Mouse (Mus musculus) forebrain, embryonic 15.5 days (tissue): ENCODE measurements around the gene Slc17a7. TPM values are rescaled to one million over a fixed set of nuclear protein-coding genes. Genes with fewer than 3 reads are reported as not detected.

Experiments used
- ATAC-seq: fragments of 200-750 bp; cut with Nextera tagmentation; replicated peaks from 2 replicates; pipeline ENCODE4 v1.8.0; 2017; ENCODE audit warnings: mild to moderate bottlenecking, moderate TSS enrichment, moderate library complexity
- H3K27ac ChIP-seq: fragments of 300-500 bp; sonication (generic); replicated peaks from 2 replicates; pipeline ENCODE4 v1.5.1; 2015; ENCODE audit warnings: mild to moderate bottlenecking, inconsistent platforms
- H3K27me3 ChIP-seq: fragments of 300-500 bp; sonication (generic); 2 replicates; pipeline ENCODE4 v1.6.1; 2015; ENCODE audit warnings: inconsistent platforms
- H3K36me3 ChIP-seq: fragments of 300-500 bp; sonication (generic); 2 replicates; pipeline ENCODE4 v1.6.1; 2015; ENCODE audit warnings: mild to moderate bottlenecking, inconsistent platforms
- H3K4me1 ChIP-seq: fragments of 300-500 bp; sonication (generic); 2 replicates; pipeline ENCODE4 v1.6.1; 2015; ENCODE audit warnings: inconsistent platforms
- H3K4me2 ChIP-seq: fragments of 300-500 bp; sonication (generic); replicated peaks from 2 replicates; pipeline ENCODE4 v1.6.1; 2015; ENCODE audit warnings: mild to moderate bottlenecking, inconsistent platforms
- H3K4me3 ChIP-seq: fragments of 300-500 bp; sonication (generic); 2 replicates; pipeline ENCODE4 v1.5.1; 2015; ENCODE audit warnings: mild to moderate bottlenecking, inconsistent platforms
- H3K9ac ChIP-seq: fragments of 300-500 bp; sonication (generic); replicated peaks from 2 replicates; pipeline ENCODE4 v1.6.1; 2015; ENCODE audit warnings: mild to moderate bottlenecking, inconsistent platforms
- H3K9me3 ChIP-seq: fragments of 300-500 bp; sonication (generic); 2 replicates; pipeline ENCODE4 v1.6.1; 2016; ENCODE audit warnings: inconsistent platforms
- WGBS: fragments of 180-500 bp; shearing (Covaris S2); methylation state at CpG from one replicate; pipeline ENCODE4 v1.1.7; 2015; ENCODE audit warnings: mixed read lengths; 5-methylcytosine and 5-hydroxymethylcytosine counted together
- polyA plus RNA-seq: library from polyadenylated mRNA; unstranded; fragments of >200 nt; fragmentation: Nextera tagmentation; extraction: Ambion mirVana; gene quantifications from 2 replicates; pipeline ENCODE4 v1.2.1, GENCODE M21; 2015

The Slc17a7 gene
- polyA plus RNA-seq, 1 experiment from 2014 or later: 20.1 TPM

- ATAC-seq: no peak
- Histone ChIP-seq H3K4me3 (no peak overlapping the region), H3K9me3 (no peaks in the 10 kb centered on the region), H3K27me3 (peaks cover 27% of the 10 kb centered on the region), H3K36me3 (0 out of 2 replicates have a peak, but pooled peaks cover 2% of the 10 kb centered on the region), H3K4me1 (peaks cover 24% of the 10 kb centered on the region), H3K4me2 (no peak overlapping the region), H3K27ac (no peak overlapping the region), H3K9ac (no peak overlapping the region)
- WGBS: 95% methylated on average over 3 of the region's 3 CpGs
Observed at GRCm38 (mm10) chr7:45160866-45161265, 2.9 kb upstream of the Slc17a7 start.

- peak overlapping the region; percentile 26 for H3K27ac ChIP-seq
- no peak overlapping the region; the same call in 1 of the 2 replicates for H3K9ac ChIP-seq
Observed at GRCm38 (mm10) chr7:45161612-45162473, 1.9 kb upstream of the Slc17a7 start.

DNA sequence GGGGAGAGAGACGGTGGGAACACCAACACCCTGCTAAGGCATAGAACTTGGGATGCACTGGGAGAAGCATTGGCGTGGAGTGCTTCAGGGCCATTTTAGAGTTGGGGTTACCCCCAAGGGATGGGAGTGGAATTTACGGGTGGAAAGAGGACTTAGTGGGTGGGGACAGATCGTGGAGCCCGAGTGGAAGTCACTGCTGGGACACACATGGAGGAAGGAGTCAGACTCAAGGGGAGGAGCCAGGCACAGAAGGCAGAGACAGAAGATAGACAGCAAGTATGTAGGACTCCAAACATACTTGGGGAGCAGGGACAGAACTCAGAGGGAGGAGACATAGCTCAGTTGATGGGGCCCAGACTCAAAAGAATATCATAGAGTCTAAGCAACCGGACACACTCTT, 1.2 kb upstream of the Slc17a7 start:
- ATAC-seq: no peak

More at GRCm38 (mm10) chr7:45161612-45162473, 1.9 kb upstream of the Slc17a7 start:
- Histone ChIP-seq H3K4me1 (peaks cover 29% of the 10 kb centered on the region), H3K27me3 (peaks cover 37% of the 10 kb centered on the region), H3K36me3 (0 out of 2 replicates have a peak, but pooled peaks cover 2% of the 10 kb centered on the region), H3K4me2 (peak overlapping the region; percentile 44), H3K9me3 (no peaks in the 10 kb centered on the region), H3K4me3 (peak overlapping the region; percentile 32)
- peak; percentile 89 for ATAC-seq
- 4% methylated on average over 35 of the region's 35 CpGs for WGBS

GRCm38 (mm10) chr7:45162996-45163615, 643 bp upstream of the Slc17a7 start:
- Histone ChIP-seq H3K4me2 (no peak overlapping the region), H3K4me3 (peak overlapping the region; percentile 49; the same call in 1 of the 2 replicates), H3K4me1 (peaks cover 40% of the 10 kb centered on the region), H3K9me3 (no peaks in the 10 kb centered on the region), H3K36me3 (0 out of 2 replicates have a peak, but pooled peaks cover 2% of the 10 kb centered on the region), H3K27ac (no peak overlapping the region), H3K9ac (no peak overlapping the region), H3K27me3 (peaks cover 45% of the 10 kb centered on the region)
- 70% methylated on average over 9 of the region's 9 CpGs for WGBS
- ATAC-seq: no peak

More for the DNA sequence above, 1.2 kb upstream of the Slc17a7 start:
- H3K27ac ChIP-seq: peak overlapping the region; percentile 26
- no peaks in the 10 kb centered on the region for H3K9me3 ChIP-seq
- H3K27me3 ChIP-seq: peaks cover 40% of the 10 kb centered on the region
- peak overlapping the region; percentile 32 for H3K4me3 ChIP-seq
- peaks cover 34% of the 10 kb centered on the region for H3K4me1 ChIP-seq
- 23% methylated on average over 6 of the region's 6 CpGs for WGBS
- no peak overlapping the region; the same call in 1 of the 2 replicates for H3K9ac ChIP-seq
- H3K36me3 ChIP-seq: 0 out of 2 replicates have a peak, but pooled peaks cover 2% of the 10 kb centered on the region
- H3K4me2 ChIP-seq: peak overlapping the region; percentile 44

DNA sequence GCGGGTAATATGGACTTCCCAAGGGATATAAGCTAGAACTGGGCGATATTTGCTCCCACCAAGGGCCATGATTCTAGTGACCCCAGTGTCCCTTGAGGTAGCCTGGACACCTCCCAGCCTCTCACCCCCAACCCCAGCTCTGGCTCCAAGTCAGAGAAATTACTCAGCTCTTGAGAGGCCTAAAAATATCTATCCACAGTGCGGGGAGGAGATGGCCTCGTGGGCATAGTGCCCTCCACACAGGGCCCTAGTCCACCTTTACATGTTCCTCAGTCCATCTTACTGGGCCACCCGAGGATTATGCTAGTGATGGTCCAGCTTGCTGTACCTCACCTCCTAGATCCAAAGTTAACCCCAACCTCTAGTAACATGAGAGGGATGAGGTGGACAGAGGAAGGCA, 1.1 kb downstream of the Slc17a7 start:
- Histone ChIP-seq H3K27ac (0 out of 2 replicates have a peak overlapping the region, but pooled peaks have one; percentile 27), H3K36me3 (no peaks in the 10 kb centered on the region), H3K4me2 (peak overlapping the region; percentile 55), H3K4me1 (peaks cover 48% of the 10 kb centered on the region), H3K9me3 (no peaks in the 10 kb centered on the region), H3K4me3 (peak overlapping the region; percentile 49), H3K27me3 (peaks cover 60% of the 10 kb centered on the region), H3K9ac (peak overlapping the region; percentile 52; the same call in 1 of the 2 replicates)
- no peak for ATAC-seq
- 59% methylated on average over 5 of the region's 5 CpGs for WGBS

DNA sequence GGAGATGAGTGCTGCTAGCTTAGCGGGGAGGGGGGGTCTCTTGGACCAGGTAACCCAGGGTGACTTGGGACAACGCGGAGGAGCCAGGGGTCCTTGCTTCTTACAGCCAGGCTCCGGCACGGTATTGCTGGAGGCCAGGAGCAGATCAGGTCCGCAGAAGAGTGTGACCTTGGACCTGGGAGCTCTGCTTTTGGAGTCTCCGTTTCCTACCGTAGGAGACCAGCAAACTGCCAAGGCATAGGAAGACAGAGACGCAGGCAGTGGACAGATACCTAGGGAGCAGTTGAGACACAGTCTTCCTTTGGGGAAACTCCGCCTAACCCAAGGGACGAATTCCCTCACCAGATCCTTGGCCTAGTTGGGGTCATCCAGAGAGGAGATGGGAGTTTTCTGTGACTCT, 2.0 kb downstream of the Slc17a7 start:
- WGBS: 39% methylated on average over 11 of the region's 11 CpGs
- H3K27ac ChIP-seq: 0 out of 2 replicates have a peak overlapping the region, but pooled peaks have one; percentile 9
- no peaks in the 10 kb centered on the region for H3K36me3 ChIP-seq
- peak overlapping the region; percentile 49 for H3K4me3 ChIP-seq
- H3K4me2 ChIP-seq: peak overlapping the region; percentile 55
- no peak overlapping the region for H3K9ac ChIP-seq
- no peaks in the 10 kb centered on the region for H3K9me3 ChIP-seq
- peaks cover 48% of the 10 kb centered on the region for H3K4me1 ChIP-seq
- H3K27me3 ChIP-seq: peaks cover 67% of the 10 kb centered on the region
- ATAC-seq: no peak

GRCm38 (mm10) chr7:45166950-45167401, 3.2 kb downstream of the Slc17a7 start:
- peaks cover 42% of the 10 kb centered on the region for H3K4me1 ChIP-seq
- H3K4me2 ChIP-seq: peak overlapping the region; percentile 38
- H3K27ac ChIP-seq: peak overlapping the region; percentile 46
- H3K4me3 ChIP-seq: peak overlapping the region; percentile 27; the same call in 1 of the 2 replicates
- 21% methylated on average over 10 of the region's 10 CpGs for WGBS
- 0 out of 2 replicates have a peak, but pooled peaks have one; percentile 12 for ATAC-seq
- no peak overlapping the region for H3K9ac ChIP-seq
- H3K27me3 ChIP-seq: peaks cover 77% of the 10 kb centered on the region
- H3K9me3 ChIP-seq: no peaks in the 10 kb centered on the region
- no peaks in the 10 kb centered on the region for H3K36me3 ChIP-seq

GRCm38 (mm10) chr7:45167761-45168445, 4.2 kb downstream of the Slc17a7 start:
- H3K4me2 ChIP-seq: peak overlapping the region; percentile 38
- 0 out of 2 replicates have a peak overlapping the region, but pooled peaks have one; percentile 23 for H3K9ac ChIP-seq
- WGBS: 1% methylated on average over 19 of the region's 19 CpGs
- ATAC-seq: 0 out of 2 replicates have a peak, but pooled peaks have one; percentile 31
- H3K27me3 ChIP-seq: peaks cover 82% of the 10 kb centered on the region
- peak overlapping the region; percentile 46 for H3K27ac ChIP-seq
- H3K9me3 ChIP-seq: no peaks in the 10 kb centered on the region
- no peaks in the 10 kb centered on the region for H3K36me3 ChIP-seq
- H3K4me3 ChIP-seq: peak overlapping the region; percentile 27
- peaks cover 33% of the 10 kb centered on the region for H3K4me1 ChIP-seq

DNA sequence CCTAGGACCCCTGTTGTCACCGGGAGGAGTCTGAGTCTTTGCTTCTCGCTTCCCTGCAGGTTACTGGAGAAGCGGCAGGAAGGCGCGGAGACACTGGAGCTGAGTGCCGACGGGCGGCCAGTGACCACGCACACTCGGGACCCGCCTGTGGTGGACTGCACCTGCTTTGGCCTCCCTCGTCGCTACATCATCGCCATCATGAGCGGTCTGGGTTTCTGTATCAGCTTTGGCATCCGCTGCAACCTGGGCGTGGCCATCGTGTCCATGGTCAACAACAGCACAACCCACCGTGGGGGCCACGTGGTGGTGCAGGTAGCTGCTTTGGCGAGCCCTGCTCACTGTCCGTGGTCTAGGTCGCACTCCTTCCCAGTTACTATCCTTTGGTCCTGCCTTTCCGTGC, 4.9 kb downstream of the Slc17a7 start:
- 4% methylated on average over 24 of the region's 24 CpGs for WGBS
- peak overlapping the region; percentile 38 for H3K4me2 ChIP-seq
- H3K4me3 ChIP-seq: peak overlapping the region; percentile 6

GRCm38 (mm10) chr7:45169495-45169894, 5.7 kb downstream of the Slc17a7 start:
- no peak for ATAC-seq
- 89% methylated on average over 3 of the region's 3 CpGs for WGBS
- H3K27me3 ChIP-seq: peaks cover 78% of the 10 kb centered on the region
- no peak overlapping the region for H3K27ac ChIP-seq
- H3K4me2 ChIP-seq: no peak overlapping the region
- no peak overlapping the region for H3K4me3 ChIP-seq
- no peaks in the 10 kb centered on the region for H3K36me3 ChIP-seq
- no peak overlapping the region for H3K9ac ChIP-seq
- peaks cover 26% of the 10 kb centered on the region for H3K4me1 ChIP-seq
- no peaks in the 10 kb centered on the region for H3K9me3 ChIP-seq

More for the DNA sequence above, 4.9 kb downstream of the Slc17a7 start:
- Histone ChIP-seq H3K9me3 (no peaks in the 10 kb centered on the region), H3K27me3 (peaks cover 75% of the 10 kb centered on the region), H3K36me3 (no peaks in the 10 kb centered on the region), H3K4me1 (peaks cover 30% of the 10 kb centered on the region), H3K9ac (0 out of 2 replicates have a peak overlapping the region, but pooled peaks have one; percentile 0), H3K27ac (no peak overlapping the region)
- no peak for ATAC-seq

DNA sequence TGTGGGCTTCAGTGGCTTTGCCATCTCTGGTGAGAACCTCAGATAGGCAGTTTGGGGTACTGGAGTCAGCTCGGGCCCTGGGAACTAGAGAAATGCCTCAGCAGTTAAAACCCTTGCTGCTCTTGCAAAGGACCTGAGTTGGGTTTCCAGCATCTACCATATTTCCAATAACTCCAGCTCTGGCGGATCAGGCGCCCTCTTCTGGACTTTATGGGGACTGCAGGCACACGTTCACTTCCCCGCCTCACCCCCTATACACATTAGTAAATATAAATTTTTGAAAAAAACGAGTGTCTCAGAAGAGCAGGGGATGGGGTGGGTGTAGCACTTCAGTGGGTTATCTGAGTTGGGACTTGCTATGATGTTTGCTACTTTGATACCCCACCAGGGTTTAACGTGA, 9.2 kb downstream of the Slc17a7 start:
- Histone ChIP-seq H3K4me1 (peaks cover 25% of the 10 kb centered on the region), H3K4me2 (no peak overlapping the region), H3K27me3 (peaks cover 82% of the 10 kb centered on the region), H3K9me3 (no peaks in the 10 kb centered on the region), H3K27ac (no peak overlapping the region), H3K4me3 (no peak overlapping the region), H3K36me3 (no peaks in the 10 kb centered on the region), H3K9ac (no peak overlapping the region)
- no peak for ATAC-seq
- 65% methylated on average over 7 of the region's 7 CpGs for WGBS
